Mouse (Mus musculus) heart, embryonic 12.5 days (tissue): Measurements from ENCODE around the gene C330021F23Rik. TPM values are rescaled to one million over a fixed set of nuclear protein-coding genes. Genes with fewer than 3 reads are reported as not detected.
A peak's percentile ranks its signal among the peaks of the same experiment; 100 is the strongest.

Experiments
- ATAC-seq: fragments of 200-750 bp; cut with Nextera tagmentation; 2 replicates; pipeline ENCODE4 v1.8.0; 2017; ENCODE audit warnings: moderate TSS enrichment, moderate library complexity; ENCODE audit not compliant: insufficient number of reproducible peaks, low FRiP score
- H3K27ac ChIP-seq: fragments of 300-500 bp; sonication (generic); 2 replicates; pipeline ENCODE4 v1.5.1; 2016; ENCODE audit warnings: mild to moderate bottlenecking, moderate library complexity; ENCODE audit not compliant: poor library complexity, severe bottlenecking
- H3K27me3 ChIP-seq: fragments of 300-500 bp; sonication (generic); replicated peaks from 2 replicates; pipeline ENCODE4 v1.6.1; 2016; ENCODE audit warnings: mild to moderate bottlenecking, moderate library complexity
- H3K36me3 ChIP-seq: fragments of 300-500 bp; sonication (generic); 2 replicates; pipeline ENCODE4 v1.6.1; 2016; ENCODE audit warnings: mild to moderate bottlenecking, moderate library complexity
- H3K4me1 ChIP-seq: fragments of 300-500 bp; sonication (generic); replicated peaks from 2 replicates; pipeline ENCODE4 v1.6.1; 2016; ENCODE audit warnings: mild to moderate bottlenecking
- H3K4me2 ChIP-seq: fragments of 300-500 bp; sonication (generic); 2 replicates; pipeline ENCODE4 v1.6.1; 2016; ENCODE audit warnings: mild to moderate bottlenecking, moderate library complexity
- H3K4me3 ChIP-seq: fragments of 300-500 bp; sonication (generic); 2 replicates; pipeline ENCODE4 v1.5.1; 2016; ENCODE audit warnings: mild to moderate bottlenecking
- H3K9ac ChIP-seq: fragments of 300-500 bp; sonication (generic); 2 replicates; pipeline ENCODE4 v1.6.1; 2016; ENCODE audit warnings: mild to moderate bottlenecking, moderate library complexity
- H3K9me3 ChIP-seq: fragments of 300-500 bp; sonication (generic); replicated peaks from 2 replicates; pipeline ENCODE4 v1.6.1; 2016; ENCODE audit warnings: mild to moderate bottlenecking, moderate library complexity
- WGBS: fragments of 180-500 bp; shearing (Covaris S2); methylation state at CpG from one replicate; pipeline ENCODE4 v1.1.7; 2016; 5-methylcytosine and 5-hydroxymethylcytosine counted together
- polyA plus RNA-seq: library from polyadenylated mRNA; unstranded; fragments of >200 nt; fragmentation: Nextera tagmentation; extraction: Ambion mirVana; gene quantifications from 2 replicates; pipeline ENCODE4 v1.2.1, GENCODE M21; 2016

C330021F23Rik gene
- polyA plus RNA-seq, 1 experiment from 2014 or later, result 5.2 TPM

GRCm38 (mm10) chr8:3588258-3588633 is 20.5 kb downstream of the C330021F23Rik start:
- 11% methylated on average over 11 of the region's 11 CpGs for WGBS
- 0 out of 2 replicates have a peak, but pooled peaks have one; percentile 39 for ATAC-seq
- peak overlapping the region; percentile 71 for H3K9ac ChIP-seq
- peak overlapping the region; percentile 63 for H3K4me3 ChIP-seq
- no peaks in the 10 kb centered on the region for H3K36me3 ChIP-seq
- no peaks in the 10 kb centered on the region for H3K9me3 ChIP-seq
- no peak overlapping the region for H3K27ac ChIP-seq
- peaks cover 6% of the 10 kb centered on the region; the same call in 1 of the 2 replicates for H3K4me1 ChIP-seq
- peaks cover 29% of the 10 kb centered on the region for H3K27me3 ChIP-seq
- H3K4me2 ChIP-seq, result peak overlapping the region; percentile 90

- Histone ChIP-seq H3K27ac (no peak overlapping the region), H3K4me1 (no peaks in the 10 kb centered on the region), H3K4me3 (no peak overlapping the region), H3K27me3 (peaks cover 5% of the 10 kb centered on the region; the same call in 1 of the 2 replicates), H3K9ac (no peak overlapping the region), H3K36me3 (no peaks in the 10 kb centered on the region), H3K4me2 (no peak overlapping the region), H3K9me3 (no peaks in the 10 kb centered on the region)
- WGBS, result 53% methylated on average over 3 of the region's 3 CpGs
- no peak for ATAC-seq
Measured at GRCm38 (mm10) chr8:3593470-3593869, 25.7 kb downstream of the C330021F23Rik start.

GRCm38 (mm10) chr8:3594466-3594865 is 26.7 kb downstream of the C330021F23Rik start:
- WGBS, result 80% methylated on average over 2 of the region's 2 CpGs
- H3K4me3 ChIP-seq, result no peak overlapping the region
- no peaks in the 10 kb centered on the region for H3K27me3 ChIP-seq
- no peak overlapping the region for H3K27ac ChIP-seq
- no peak overlapping the region for H3K4me2 ChIP-seq
- H3K9ac ChIP-seq, result no peak overlapping the region
- H3K36me3 ChIP-seq, result no peaks in the 10 kb centered on the region
- no peaks in the 10 kb centered on the region for H3K4me1 ChIP-seq
- no peak for ATAC-seq
- H3K9me3 ChIP-seq, result no peaks in the 10 kb centered on the region

- no peaks in the 10 kb centered on the region for H3K9me3 ChIP-seq
- no peaks in the 10 kb centered on the region for H3K36me3 ChIP-seq
- no peaks in the 10 kb centered on the region for H3K4me1 ChIP-seq
- no peak overlapping the region for H3K4me3 ChIP-seq
- no peak for ATAC-seq
- H3K27me3 ChIP-seq, result no peaks in the 10 kb centered on the region
- no peak overlapping the region for H3K4me2 ChIP-seq
- no peak overlapping the region for H3K27ac ChIP-seq
- WGBS, result 60% methylated on average over 3 of the region's 3 CpGs
- no peak overlapping the region for H3K9ac ChIP-seq
Measured at GRCm38 (mm10) chr8:3598054-3598453, 30.3 kb downstream of the C330021F23Rik start.

- no peak for ATAC-seq
Measured at GRCm38 (mm10) chr8:3599219-3599618, 31.4 kb downstream of the C330021F23Rik start.

GRCm38 (mm10) chr8:3600401-3600800 is 32.6 kb downstream of the C330021F23Rik start:
- Histone ChIP-seq H3K4me2 (no peak overlapping the region), H3K9me3 (no peaks in the 10 kb centered on the region), H3K27ac (no peak overlapping the region), H3K4me3 (no peak overlapping the region), H3K36me3 (no peaks in the 10 kb centered on the region), H3K27me3 (no peaks in the 10 kb centered on the region), H3K9ac (no peak overlapping the region), H3K4me1 (no peaks in the 10 kb centered on the region)
- no peak for ATAC-seq
- WGBS, result 79% methylated on average over 6 of the region's 6 CpGs

More at GRCm38 (mm10) chr8:3599219-3599618, 31.4 kb downstream of the C330021F23Rik start:
- Histone ChIP-seq H3K27me3 (no peaks in the 10 kb centered on the region), H3K9me3 (no peaks in the 10 kb centered on the region), H3K9ac (no peak overlapping the region), H3K27ac (no peak overlapping the region), H3K4me1 (no peaks in the 10 kb centered on the region), H3K4me2 (no peak overlapping the region), H3K36me3 (no peaks in the 10 kb centered on the region), H3K4me3 (no peak overlapping the region)
- 69% methylated on average over 1 of the region's 1 CpGs for WGBS

GRCm38 (mm10) chr8:3603439-3603838 is 35.6 kb downstream of the C330021F23Rik start:
- H3K36me3 ChIP-seq, result 0 out of 2 replicates have a peak, but pooled peaks cover 7% of the 10 kb centered on the region
- ATAC-seq, result no peak
- no peaks in the 10 kb centered on the region for H3K9me3 ChIP-seq
- no peak overlapping the region for H3K4me3 ChIP-seq
- no peak overlapping the region for H3K9ac ChIP-seq
- H3K4me1 ChIP-seq, result peaks cover 11% of the 10 kb centered on the region; the same call in 1 of the 2 replicates
- no peak overlapping the region for H3K4me2 ChIP-seq
- 66% methylated on average over 13 of the region's 13 CpGs for WGBS
- no peaks in the 10 kb centered on the region for H3K27me3 ChIP-seq
- no peak overlapping the region for H3K27ac ChIP-seq

- Histone ChIP-seq H3K36me3 (peaks cover 39% of the 10 kb centered on the region), H3K9ac (no peak overlapping the region), H3K9me3 (no peaks in the 10 kb centered on the region), H3K27me3 (no peaks in the 10 kb centered on the region), H3K4me3 (no peak overlapping the region), H3K27ac (no peak overlapping the region), H3K4me2 (no peak overlapping the region), H3K4me1 (peaks cover 21% of the 10 kb centered on the region; the same call in 1 of the 2 replicates)
- WGBS, result 62% methylated on average over 16 of the region's 16 CpGs
- peak; percentile 63 for ATAC-seq
Measured at GRCm38 (mm10) chr8:3606593-3606992, 38.8 kb downstream of the C330021F23Rik start.

GRCm38 (mm10) chr8:3607822-3608221 is 40.0 kb downstream of the C330021F23Rik start:
- 87% methylated on average over 7 of the region's 7 CpGs for WGBS
- no peak overlapping the region for H3K9ac ChIP-seq
- H3K36me3 ChIP-seq, result peaks cover 51% of the 10 kb centered on the region
- no peak overlapping the region for H3K27ac ChIP-seq
- no peaks in the 10 kb centered on the region for H3K9me3 ChIP-seq
- peaks cover 21% of the 10 kb centered on the region; the same call in 1 of the 2 replicates for H3K4me1 ChIP-seq
- no peaks in the 10 kb centered on the region for H3K27me3 ChIP-seq
- no peak for ATAC-seq
- H3K4me3 ChIP-seq, result no peak overlapping the region
- no peak overlapping the region for H3K4me2 ChIP-seq

GRCm38 (mm10) chr8:3609046-3609815 is 41.4 kb downstream of the C330021F23Rik start:
- Histone ChIP-seq H3K9me3 (no peaks in the 10 kb centered on the region), H3K4me3 (no peak overlapping the region), H3K27ac (no peak overlapping the region), H3K9ac (no peak overlapping the region), H3K36me3 (peaks cover 65% of the 10 kb centered on the region), H3K4me1 (peaks cover 21% of the 10 kb centered on the region; the same call in 1 of the 2 replicates), H3K27me3 (no peaks in the 10 kb centered on the region), H3K4me2 (no peak overlapping the region)
- WGBS, result 74% methylated on average over 12 of the region's 12 CpGs
- peak; percentile 20; the same call in 1 of the 2 replicates for ATAC-seq

- H3K4me3 ChIP-seq, result no peak overlapping the region
- 88% methylated on average over 6 of the region's 6 CpGs for WGBS
- no peaks in the 10 kb centered on the region for H3K27me3 ChIP-seq
- H3K9me3 ChIP-seq, result no peaks in the 10 kb centered on the region
- H3K27ac ChIP-seq, result no peak overlapping the region
- H3K36me3 ChIP-seq, result peaks cover 71% of the 10 kb centered on the region
- H3K9ac ChIP-seq, result no peak overlapping the region
- H3K4me2 ChIP-seq, result no peak overlapping the region
- peaks cover 21% of the 10 kb centered on the region; the same call in 1 of the 2 replicates for H3K4me1 ChIP-seq
- no peak for ATAC-seq
Measured at GRCm38 (mm10) chr8:3609816-3610150, 42.0 kb downstream of the C330021F23Rik start.
